Mouse (Mus musculus) ES-CJ7 (cell line): Measurements from ENCODE around the gene Akap12.

Source experiments
- DNase-seq: peaks from one replicate; pipeline ENCODE4 v3.0.0; 2011; ENCODE audit warnings: low read depth, low spot score

The Akap12 gene

DNA sequence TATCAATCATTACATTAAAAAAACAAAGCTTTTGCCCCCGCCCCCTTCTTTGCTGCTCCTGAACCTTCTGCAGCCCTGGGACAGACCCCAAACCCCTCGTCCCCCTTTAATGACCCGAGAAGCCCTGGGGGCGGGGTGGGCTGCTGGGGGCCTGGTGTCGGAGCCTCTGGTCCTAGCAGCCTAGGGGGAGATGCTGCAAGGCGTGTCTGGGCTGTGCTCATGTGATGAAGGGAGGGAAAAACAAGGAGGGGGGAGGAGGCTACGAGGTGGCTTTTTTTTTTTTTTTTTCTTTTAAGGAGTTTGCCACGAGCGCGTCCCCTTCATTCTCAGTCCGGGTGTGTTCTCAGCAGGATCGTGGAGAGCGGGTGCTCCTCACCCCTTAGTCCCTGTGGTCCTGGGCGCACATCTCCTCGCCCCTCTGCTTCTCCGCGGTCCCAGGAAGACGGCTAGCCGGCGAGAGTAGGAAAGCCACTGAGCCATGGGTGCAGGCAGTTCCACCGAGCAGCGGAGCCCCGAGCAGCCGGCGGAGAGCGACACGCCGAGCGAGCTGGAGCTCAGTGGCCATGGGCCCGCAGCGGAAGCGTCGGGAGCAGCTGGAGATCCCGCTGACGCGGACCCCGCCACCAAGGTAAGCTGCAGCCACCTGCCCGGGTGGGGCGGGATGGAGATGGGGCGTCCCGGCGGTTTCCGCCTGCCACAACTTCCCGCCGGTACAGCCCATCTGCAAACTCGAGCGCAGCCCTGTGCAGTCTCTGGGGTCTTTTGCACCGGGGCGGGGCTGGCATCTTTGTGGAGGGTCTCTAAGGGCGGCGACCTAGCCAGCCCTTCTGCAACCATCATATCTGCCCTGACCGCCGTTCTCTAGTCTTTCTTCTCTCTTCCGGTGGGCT lies at the start of gene Akap12:
Gene Akap12, plus strand, starts transcription at position 340 of the 890 bp plus-strand sequence.
- peak; percentile 90 for DNase-seq

DNA sequence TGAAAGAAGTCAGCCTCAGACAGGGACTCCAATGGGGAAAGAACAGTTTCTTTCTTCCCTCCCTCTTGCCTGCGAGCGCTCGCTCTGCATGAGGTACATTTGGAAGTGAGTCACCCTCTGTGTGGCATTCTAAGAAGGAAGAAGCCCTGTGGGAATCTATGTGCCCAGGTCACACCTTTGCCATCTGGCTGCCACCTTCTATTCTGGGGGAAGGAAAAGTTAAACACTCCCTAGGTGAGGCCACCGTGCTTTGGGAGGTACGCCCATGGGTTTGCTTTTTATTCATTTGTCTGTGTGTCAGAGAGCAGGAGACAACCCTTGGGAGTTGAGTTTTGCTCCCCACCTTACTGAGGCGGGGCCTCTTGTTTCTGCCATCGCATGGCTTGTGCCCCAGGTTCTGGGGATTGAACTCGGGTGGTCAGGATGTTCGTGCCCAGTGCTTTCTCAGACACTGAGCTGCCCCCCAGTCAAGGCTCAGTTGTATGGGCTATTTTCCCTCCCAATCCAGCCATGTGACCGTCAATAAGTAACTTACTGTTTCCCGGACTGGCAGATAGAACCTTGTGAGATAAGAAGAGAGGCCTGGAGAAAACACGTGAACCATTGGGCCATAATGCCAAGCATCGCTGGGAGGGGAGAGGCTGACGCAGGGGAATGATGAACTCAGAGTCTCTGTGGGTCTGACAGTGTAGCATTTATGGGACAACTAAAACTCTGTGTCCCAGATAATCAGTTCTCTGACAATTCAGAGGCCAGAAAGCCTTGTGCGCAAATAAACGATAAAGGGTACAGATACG lies 35.4 kb upstream of the Akap12 start:
- DNase-seq = no peak

DNA sequence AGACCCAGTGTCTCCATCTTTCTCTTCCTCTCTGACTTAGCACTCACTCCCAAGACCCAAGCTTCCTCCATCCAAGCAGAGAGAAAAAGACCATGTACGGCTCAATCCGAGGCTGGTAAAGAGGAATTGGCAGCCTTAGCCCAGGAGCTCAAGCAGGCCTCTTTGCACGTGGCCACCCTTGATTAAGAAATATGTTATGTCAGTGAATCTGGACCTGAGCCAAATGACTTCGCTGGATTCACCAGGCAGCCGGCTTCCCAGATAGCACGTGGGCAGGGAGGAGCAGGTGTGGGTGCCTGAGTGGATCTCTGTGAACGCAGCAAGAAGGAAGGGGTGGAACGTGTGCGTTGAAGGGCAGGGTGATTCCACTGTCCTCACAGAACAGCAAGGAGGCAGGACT lies 33.1 kb upstream of the Akap12 start:
- no peak for DNase-seq

DNA sequence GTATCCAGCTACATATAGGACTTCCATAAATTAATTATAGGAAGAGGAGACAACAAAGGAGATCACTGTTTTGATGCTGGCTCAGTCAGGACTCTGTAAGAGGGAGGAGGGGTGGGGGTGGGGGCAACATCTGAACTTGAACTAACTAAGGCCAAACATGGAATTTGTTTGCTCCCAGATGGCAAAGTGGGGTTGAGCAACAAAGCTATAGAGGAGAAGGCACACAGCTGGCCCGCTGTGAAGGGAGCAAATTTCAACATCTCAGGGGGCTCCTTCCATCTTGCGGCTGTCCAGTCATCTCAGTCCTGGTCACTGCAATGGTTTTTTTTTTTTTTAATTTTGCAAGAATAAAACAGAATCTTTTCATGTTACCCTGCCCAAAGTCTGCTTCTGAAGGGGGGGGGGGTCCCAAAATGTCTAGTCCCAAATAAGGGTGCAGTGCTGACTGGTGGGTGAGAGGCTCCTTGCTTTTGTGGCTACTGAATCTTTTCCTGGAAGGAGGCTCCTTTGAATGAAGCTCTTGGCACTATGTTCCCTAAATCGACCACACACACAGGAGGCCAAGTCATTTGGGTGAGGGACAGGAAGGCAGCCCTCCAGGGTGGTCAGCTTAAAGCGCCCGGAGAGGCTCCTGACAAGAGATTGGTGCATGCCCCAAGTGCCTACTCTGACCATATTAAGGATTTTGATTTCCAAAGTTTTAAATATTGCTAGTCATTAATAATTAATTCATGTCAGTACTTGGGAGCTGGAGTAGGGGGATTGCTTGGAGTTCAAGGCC lies 26.2 kb upstream of the Akap12 start:
- DNase-seq = no peak

DNA sequence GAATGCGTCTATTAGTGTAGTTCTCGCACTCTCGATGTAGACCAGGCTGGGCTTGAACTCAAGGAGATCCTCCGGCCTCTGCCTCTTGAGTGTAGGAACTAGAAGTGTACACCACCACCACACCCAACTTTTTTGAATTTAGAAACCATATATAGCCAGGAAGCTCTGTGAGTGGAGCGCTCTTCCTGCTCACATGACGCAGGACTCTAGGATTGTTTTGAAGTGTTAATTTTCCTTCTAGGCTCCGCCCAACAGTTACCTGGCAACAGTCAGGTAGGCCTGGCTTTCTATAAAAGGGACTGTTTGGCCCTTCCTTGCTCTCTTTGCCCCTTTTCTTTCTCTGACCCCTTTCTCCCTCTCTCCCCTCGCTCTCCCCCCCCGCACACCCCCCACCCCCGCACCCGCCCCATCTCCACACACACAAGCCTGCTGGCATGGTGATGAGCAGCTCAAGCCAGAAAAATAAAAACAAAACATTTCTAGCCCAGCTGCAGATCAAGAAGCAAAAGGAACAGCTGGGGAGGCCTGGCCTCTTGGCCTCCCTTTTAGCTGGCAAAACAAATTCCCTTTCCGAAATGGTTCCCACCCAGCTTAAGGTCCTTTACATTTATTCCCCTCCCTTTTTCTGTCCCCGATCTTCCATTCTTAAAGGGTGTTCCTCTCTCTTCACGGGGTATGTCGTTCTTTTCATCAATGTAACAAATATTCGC lies 22.4 kb upstream of the Akap12 start:
- DNase-seq = peak; percentile 92

DNA sequence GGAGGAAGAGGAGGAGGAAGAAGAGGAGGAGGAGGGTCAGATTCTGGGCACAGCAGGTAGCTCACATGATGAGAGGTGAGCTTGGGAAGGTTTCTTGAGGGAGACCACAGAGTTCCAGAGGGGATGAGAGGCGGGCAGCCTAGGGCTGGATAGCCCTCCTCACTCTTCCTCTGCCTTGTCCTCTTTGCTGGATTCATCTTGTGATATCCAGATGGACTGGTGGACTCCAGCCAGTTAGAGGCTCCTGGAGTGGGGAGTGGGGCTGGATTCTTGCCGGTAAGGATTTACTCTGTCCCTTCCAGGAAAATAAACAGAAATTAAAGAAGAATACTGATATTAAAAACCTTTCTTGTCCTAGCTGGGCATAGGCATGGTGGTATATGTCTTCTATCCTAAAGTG lies 20.4 kb upstream of the Akap12 start:
- DNase-seq = no peak

DNA sequence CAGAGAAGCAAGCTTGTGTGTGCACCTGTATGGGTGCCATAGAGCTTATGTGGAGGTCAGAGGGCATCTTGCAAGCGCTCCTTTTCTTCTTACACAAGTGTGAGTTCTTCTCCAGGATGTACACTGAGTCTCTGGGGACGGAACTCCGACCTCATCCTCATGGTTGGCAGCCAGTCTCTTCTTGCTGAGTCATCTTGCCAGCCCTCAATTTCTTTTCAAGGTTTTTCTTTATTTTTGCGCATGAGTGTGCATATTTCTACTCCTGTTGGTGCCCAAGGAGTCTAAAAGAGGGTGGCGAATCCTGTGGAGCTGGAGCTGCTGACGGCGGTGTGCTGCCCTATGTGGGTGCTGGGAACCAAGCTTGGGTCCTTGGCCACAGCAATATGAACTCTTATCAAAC lies 19.8 kb upstream of the Akap12 start:
- DNase-seq = no peak

DNA sequence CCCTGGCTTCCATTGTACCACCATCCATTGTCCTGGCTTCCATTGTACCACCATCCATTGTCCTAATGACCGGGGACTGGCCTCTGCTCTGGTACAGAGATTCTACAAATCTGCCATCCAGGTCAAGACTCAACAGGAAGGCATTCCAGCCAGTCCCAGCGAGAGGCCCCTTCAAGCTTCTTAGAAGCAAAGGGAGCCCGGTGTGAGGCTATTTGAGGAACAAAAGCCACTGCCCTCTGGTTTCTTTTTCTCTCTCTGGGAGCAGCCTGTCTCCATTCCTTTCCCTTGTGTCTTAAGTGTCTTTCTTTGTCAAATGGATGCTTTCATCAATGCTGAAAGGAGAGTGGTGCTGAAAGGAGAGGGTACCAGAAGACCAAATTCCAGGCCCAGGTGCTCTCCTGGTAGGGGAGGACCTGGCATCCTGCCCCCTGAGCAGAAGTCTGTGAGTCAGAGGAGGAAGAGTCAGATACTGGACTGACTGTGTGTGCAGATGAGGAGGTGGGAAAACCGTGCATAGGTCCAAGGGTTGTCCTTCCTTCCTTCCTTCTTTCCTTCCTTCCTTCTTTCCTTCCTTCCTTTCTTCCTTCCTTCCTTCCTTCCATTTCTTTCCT lies 16.8 kb upstream of the Akap12 start:
- DNase-seq = peak; percentile 84

DNA sequence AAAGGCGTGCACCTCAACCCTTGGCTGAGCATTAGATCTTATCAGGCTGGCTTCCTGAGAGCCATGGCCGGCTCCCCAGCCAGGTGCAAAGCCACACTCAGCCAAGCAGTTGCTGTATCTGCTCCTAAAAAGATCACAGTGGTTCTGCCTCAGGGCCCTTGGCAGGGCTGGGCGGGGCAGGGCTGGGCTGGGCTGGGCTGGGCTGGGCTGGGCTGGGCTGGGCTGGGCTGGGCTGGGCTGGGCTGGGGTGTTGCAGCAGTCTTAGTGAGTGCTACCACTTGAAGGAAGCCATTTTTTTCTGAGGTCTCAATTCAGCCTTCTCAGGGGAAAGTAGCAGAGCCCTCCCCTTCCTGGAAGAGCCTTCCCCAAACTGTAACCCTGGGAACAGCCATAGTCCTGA lies 15.5 kb upstream of the Akap12 start:
- peak; percentile 78 for DNase-seq

DNA sequence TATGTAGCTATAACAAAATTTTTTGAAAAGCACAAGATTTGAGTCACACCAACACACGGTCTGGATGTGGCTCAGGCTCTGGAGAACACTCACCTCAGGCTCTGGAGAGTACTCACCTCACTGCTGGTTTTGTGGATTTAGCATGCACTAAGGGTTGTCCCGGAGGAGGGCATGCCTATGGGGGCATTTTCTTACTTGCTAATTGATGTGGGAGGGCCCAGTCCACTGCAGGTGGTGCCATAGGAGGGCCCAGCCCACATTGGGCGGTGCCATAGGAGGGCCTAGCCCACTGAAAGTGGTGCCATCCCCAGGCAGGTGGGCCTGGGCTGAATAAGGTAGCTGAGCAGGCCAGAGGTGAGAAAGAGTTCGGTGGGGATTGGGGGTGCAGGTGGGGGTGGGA lies 12.6 kb upstream of the Akap12 start:
- DNase-seq = peak; percentile 63

DNA sequence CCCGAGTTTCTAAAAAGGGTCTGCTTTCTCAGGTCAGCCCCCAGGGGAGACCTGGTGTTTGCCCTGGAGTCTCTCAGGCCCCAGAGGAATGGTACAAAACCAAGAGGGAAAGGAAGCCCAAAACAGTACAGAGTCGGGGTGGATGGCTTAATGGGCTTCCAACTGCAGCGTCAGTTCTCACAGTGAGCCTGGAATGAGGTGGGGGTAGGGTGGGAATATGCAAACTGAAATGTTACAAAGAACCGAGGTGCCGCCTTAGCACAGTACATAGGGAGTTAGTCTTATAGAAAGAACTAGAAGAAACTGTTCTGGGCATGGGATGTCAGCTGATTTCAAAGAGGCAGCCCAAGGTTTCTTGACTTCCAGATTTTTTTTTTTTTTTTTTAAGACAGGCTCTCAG lies 11.7 kb upstream of the Akap12 start:
- DNase-seq = peak; percentile 69

DNA sequence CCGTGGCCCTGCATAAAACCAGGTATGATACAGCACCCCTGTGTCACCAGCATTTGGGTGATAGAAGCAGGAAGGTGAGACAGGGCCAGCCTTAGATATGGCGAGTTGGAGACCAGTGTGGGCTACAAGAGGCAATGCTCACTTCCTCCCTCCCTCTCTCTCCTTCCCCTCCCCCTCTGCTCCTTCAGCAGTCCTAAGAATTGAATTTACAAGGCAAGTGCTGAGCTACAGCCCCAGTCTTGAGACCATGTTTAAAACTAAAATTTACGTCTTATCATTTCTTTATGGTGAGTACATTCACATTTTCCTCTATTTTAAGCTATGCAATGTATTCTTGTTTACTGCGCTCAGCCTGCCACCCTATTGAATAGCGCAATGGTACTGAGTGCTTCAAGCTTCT lies 5.3 kb upstream of the Akap12 start:
- DNase-seq = no peak

DNA sequence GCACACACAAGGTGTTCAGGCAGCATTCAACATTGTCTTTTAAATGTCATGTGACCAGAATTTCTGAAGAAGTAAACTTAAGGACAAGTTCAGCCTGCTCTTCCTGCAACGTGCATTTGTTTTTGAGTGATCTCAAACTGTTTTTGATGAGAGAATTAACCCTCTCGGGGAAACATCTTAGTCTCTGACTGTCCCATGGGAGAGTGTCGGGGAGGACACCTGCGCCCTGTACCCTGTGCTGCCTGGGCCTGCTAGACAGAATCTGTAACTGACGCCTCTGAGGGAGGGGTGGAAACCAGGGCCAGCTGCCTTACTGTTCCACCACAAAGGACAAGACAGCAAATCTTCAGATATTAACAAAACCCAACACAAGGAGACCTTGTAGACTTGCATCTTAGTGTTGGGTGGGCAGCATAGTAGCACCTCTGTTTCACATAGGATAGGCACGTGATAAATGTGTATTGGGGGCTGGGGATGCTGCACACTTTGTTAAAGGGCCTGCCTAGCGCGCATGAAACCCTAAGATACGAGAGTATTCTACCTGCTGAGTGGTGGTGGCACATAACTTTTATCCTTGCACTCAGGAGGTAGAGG lies 4.7 kb upstream of the Akap12 start:
- DNase-seq = no peak

DNA sequence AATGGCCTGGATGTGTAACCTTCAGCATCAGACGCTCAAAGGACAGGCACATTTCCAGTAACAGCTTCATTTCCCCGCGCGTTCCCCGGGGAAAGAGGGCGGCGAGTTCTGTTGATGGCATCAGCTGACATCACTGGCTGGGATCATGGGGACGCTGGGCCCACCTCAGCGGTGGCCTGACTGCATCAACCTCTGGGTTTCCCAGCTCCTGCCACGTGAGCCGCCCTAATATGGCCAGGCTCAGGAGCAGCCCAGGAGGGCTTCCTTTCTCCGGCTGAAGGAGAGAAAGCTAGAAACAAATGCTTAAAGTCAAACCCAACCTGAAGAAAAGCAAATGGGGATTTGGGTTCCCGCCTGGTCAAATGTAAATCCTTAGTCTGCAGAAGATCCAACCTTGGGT lies 539 bp upstream of the Akap12 start:
- DNase-seq = peak; percentile 83

DNA sequence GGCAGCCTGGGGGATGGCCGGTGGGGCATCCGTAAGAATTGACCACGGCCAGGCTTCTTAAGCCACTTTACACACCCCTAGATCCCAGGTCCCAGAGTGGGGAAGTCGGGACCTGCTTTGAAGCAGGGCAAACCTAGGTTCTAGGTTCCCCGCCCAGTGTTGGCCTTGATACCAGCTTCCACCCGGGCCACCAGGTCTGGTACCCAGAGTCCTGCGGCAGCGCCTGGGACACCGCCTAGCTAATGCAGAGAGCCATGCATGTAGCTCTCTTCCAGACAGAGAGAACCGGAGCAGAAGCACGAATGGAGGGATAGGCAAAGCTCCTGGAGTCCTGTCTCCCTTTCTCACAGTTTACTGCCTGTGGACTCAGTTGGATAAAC lies 741 bp downstream of the Akap12 start:
- no peak for DNase-seq

DNA sequence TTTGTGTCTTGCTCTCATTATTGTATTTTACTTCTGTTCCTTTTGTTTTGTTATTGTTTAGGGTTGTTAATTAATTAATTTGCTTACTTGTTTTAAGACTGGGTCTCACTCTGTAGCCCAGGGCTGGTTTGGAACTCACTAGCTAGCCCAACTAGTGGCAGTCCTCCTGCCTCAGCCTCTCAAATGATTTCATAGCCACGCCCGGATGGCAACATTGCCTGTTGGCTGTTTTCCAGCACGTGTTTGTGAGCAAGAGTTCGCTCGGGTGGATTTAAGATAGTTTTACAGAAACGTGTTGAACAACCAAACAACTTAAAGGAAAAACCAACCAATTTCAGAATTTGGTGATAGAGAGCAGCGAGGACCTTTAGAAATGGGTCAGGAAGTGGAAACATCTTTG lies 1.3 kb downstream of the Akap12 start:
- DNase-seq = peak; percentile 78

DNA sequence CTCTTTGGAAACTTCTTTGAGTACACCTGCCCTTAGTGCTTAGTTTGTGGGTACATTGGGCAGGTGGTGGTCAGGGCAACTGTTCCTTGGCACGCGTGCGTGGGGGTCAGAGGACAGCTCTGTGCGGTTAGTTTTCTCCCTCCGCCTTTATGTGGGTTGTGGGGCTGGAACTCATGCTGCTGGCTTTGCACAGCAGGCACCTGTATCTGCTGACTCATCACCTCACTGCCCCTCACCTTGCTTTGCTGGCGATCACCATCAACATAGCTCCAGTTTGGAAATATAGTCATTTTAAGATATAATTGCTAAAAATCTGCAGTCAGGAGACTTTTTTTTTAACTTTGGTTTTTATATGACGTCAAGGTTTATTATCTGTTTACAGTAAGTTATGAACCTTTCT lies 2.0 kb downstream of the Akap12 start:
- peak; percentile 55 for DNase-seq

DNA sequence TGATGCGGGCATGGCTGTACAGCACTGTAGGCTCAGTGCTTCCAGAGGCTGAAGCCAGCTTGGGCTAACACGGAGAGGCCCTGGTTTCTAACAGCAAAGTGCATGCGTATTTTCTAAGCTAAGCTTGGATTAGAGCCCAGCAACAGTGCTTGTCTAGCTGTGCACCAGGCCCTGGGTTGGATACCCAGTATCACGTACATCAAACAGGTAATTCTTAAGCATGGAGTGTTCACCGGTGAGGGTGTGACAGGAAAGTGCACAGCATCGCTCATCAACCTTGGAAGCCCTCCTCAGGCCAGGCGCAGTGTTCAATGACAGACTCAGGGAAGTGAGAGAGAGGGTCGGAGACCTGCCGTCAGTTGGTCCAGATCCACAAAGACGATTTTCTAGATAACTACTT lies 9.4 kb downstream of the Akap12 start:
- no peak for DNase-seq

DNA sequence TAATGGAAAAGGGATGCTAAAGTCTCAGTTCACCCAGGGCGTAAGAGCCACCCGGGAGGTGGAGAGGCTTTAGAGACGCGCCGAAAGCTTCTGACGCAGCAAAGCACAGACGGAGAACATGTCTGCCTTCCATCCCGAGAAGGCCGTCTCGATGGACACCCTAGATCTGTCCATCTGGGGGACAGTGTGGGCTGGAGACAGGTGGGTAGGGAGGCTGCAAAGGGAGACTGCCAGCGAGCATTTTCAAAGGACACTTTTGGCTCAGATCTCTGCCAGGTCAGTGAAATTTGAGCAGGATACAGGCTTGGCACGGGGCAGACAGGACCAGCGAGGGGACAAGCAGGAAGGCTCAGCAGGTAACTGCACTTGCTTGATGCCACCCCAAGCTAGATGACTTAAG lies 9.9 kb downstream of the Akap12 start:
- no peak for DNase-seq

DNA sequence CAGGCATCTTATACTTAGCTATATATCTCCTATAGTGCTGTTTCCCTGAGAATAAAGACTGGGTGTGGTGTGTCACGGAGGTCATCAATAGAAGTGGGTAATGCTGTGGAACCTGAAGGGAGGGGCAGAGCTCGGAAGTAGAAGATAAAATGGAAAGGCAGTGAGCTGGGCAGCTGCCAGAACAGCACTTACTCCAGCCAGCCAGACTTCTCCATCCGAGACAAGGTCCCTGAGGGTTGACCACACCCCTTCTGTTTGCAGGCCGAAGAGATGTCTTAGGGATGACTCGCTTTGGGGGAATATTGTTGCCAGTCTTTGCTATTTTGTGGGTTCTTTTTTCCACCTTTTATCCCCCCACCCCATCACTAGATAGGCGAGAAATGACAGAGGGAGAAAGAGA lies 11.9 kb downstream of the Akap12 start:
- peak; percentile 37 for DNase-seq

DNA sequence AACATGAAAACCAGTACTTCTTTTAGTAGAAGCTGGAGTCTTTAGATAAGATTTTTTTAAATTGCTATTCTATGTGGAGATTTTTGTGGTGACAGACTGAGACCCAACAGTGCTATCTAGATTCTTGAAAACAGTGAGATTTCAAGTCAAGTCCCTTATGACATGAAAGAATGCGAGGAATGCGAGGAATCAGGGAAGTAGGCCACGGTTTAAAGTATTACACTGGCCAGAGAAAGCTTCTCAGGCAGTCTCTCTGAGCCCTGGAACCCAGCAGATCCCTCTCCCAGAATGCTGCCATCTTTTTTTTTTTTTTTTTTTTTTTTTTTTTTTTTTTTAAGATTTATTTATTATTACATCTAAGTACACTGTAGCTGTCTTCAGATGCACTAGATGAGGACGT lies 16.2 kb downstream of the Akap12 start:
- DNase-seq = no peak
